Mouse (Mus musculus): ENCODE data around the gene Sytl3.
A peak's percentile ranks its signal among the peaks of the same experiment; 100 is the strongest.
"Not testable (repeated sequence)": the region's sequence is repeated elsewhere in the genome, so short reads cannot be mapped to it uniquely, and the experiment has no call there.

The Sytl3 gene

GRCm38 (mm10) chr17:6696521-6696920, 37.6 kb downstream of the Sytl3 start:
- DNase-seq, result not testable (repeated sequence)

- DNase-seq, result peak; percentile 70
Measured at GRCm38 (mm10) chr17:6697224-6697775, 38.4 kb downstream of the Sytl3 start.

- not testable (repeated sequence) for DNase-seq
Measured at GRCm38 (mm10) chr17:6699502-6699901, 40.6 kb downstream of the Sytl3 start.

GRCm38 (mm10) chr17:6700077-6700476, 41.2 kb downstream of the Sytl3 start:
- DNase-seq, result not testable (repeated sequence)

GRCm38 (mm10) chr17:6702625-6703221, 43.8 kb downstream of the Sytl3 start:
- DNase-seq, result not testable (repeated sequence)

- not testable (repeated sequence) for DNase-seq
Measured at GRCm38 (mm10) chr17:6703381-6704270, 44.7 kb downstream of the Sytl3 start.

GRCm38 (mm10) chr17:6706448-6706847, 47.6 kb downstream of the Sytl3 start:
- not testable (repeated sequence) for DNase-seq

- not testable (repeated sequence) for DNase-seq
Measured at GRCm38 (mm10) chr17:6707422-6707821, 48.5 kb downstream of the Sytl3 start.

- not testable (repeated sequence) for DNase-seq
Measured at GRCm38 (mm10) chr17:6708194-6708593, 49.3 kb downstream of the Sytl3 start.

- DNase-seq, result not testable (repeated sequence)
Measured at GRCm38 (mm10) chr17:6713483-6713882, 54.6 kb downstream of the Sytl3 start.

GRCm38 (mm10) chr17:6713944-6714343, 55.1 kb downstream of the Sytl3 start:
- not testable (repeated sequence) for DNase-seq

- DNase-seq, result no peak
Measured at GRCm38 (mm10) chr17:6727996-6728610, 69.2 kb downstream of the Sytl3 start.

- peak; percentile 15 for DNase-seq
Measured at GRCm38 (mm10) chr17:6729244-6729742, 70.4 kb downstream of the Sytl3 start.

- DNase-seq, result no peak
Measured at GRCm38 (mm10) chr17:6731132-6731531, 72.2 kb downstream of the Sytl3 start.

- no peak for DNase-seq
Measured at GRCm38 (mm10) chr17:6731634-6732033, 72.7 kb downstream of the Sytl3 start.

GRCm38 (mm10) chr17:6732665-6733064, 73.8 kb downstream of the Sytl3 start:
- no peak for DNase-seq

- DNase-seq, result no peak
Measured at GRCm38 (mm10) chr17:6733322-6733875, 74.5 kb downstream of the Sytl3 start.

GRCm38 (mm10) chr17:6734746-6735441, 76.0 kb downstream of the Sytl3 start:
- DNase-seq, result no peak

- no peak for DNase-seq
Measured at GRCm38 (mm10) chr17:6736306-6737272, 77.7 kb downstream of the Sytl3 start.

GRCm38 (mm10) chr17:6737273-6737997, 78.5 kb downstream of the Sytl3 start:
- no peak for DNase-seq

Data from cerebellum, adult 9-10 months (tissue).